Mouse (Mus musculus): Measurements from ENCODE around the gene Ecd.

GRCm38 (mm10) chr14:20339415-20339814, 8.5 kb downstream of the Ecd start:
- no peak for TF ChIP-seq POLR2AphosphoS5 (IDR thresholded peaks at IDR 0.05; ENCODE audit: insufficient replicate concordance, low read depth, low read length)
- no peak for TF ChIP-seq CTCF (IDR thresholded peaks at IDR 0.05; ENCODE audit: low read depth, low read length)
- TF ChIP-seq GATA1 (IDR thresholded peaks at IDR 0.05; ENCODE audit: borderline replicate concordance, low read length): no peak
- no peak for TF ChIP-seq TAL1 (conservative IDR thresholded peaks at IDR 0.05; ENCODE audit: low read depth, low read length)
- no peak for TF ChIP-seq GATA2 (IDR thresholded peaks at IDR 0.05; ENCODE audit: borderline replicate concordance, low read depth, low read length)

Data from G1E (cell line).